Mouse (Mus musculus) G1E-ER4 (cell line): ENCODE data around the gene Erbb3. TPM values are rescaled to one million over a fixed set of nuclear protein-coding genes. Genes with fewer than 3 reads are reported as not detected.

Experiments used
- GATA1 ChIP-seq: IDR thresholded peaks from one replicate; pipeline ENCODE4 v1.8.0; 2012; ENCODE audit warnings: low read length, inconsistent platforms
- polyA plus RNA-seq: library from polyadenylated mRNA; stranded (reverse); fragments of >175 nt; gene quantifications from 2 replicates; pipeline ENCODE4 v1.2.3, GENCODE M21; 2012

Erbb3 gene
- polyA plus RNA-seq, 1 experiment, result 0.39 TPM

DNA sequence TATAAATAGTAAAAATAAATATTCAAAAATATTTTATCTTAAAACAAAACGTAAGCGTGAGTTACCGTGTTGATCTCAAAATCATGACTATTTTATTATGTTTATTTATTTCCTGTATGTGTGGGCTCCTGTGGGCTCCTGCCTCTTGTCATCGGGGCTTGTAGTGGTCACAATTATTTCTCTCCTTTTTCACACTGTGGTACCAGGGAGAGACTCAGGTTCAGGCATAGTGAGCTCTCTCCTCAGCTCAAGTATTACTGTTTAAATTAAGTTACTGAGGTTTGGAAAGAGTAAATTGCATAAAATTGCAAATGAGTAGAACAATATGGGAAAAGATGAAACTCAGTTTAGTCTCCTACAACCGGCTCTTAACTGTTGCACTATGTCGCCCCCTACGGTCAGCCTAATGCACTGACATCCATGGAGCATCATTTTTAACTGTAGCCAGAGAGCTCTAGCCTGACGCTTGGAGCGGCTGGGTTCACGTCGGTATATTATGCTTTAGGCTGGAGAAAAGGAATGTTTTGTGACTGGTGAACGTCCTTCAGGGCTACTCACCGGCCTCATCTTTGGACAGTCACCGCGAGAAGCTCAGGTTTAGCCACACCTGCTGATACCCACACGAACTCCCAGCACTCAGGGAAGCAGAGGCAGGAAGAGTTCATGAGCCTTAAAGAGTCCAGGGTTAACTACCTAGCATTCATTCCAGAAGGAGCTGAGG, 23.1 kb upstream of the Erbb3 start:
- TF ChIP-seq GATA1, result no peak

DNA sequence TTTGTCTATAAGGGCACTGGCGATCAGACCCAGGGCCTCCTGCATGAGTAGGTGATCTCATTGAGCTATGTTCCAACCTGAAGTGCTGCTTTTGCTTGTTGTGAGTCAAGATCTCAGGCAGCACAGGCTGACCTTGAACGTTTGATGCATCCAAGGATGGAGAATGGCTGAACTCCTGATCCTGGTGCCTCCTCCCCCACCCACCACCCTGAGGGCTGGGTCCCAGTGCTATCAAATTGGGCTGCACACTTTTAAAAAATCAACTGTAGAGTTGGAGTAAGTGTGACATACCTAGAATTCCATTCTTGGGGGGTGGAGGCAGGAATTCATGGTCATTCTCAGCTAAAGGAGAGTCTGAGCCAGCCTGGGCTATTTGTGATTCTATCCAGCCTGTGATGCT, 17.0 kb upstream of the Erbb3 start:
- TF ChIP-seq GATA1, result no peak

DNA sequence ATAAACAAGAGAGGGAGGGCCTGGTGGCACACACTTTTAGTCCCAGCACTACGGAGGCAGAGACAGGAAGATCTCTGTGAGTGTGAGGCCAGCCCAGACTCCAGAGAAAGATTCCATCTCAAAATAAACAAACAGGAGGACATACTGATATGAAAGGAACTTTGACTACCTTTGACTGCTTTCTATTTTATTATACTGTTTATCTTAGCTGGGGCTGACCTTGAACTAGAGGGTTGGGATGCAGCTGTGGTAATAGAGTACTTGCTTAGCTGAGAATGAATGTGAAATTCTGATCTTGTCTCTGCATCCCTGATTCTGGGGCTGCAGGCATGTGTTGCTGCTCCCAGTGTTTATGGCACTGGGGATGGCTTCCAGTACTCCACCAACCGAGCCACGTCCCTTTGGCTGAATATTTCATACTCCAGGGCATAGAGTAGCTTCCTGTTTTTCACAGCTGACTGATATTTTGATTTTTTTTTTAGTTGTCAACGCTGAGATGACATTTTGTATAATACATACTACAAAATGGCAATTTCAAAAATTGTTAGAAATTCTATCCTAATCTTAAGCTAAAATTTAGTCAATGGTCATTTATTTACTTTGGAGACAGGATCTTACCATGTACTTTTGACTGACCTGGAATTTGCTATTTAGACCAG, 13.1 kb upstream of the Erbb3 start:
- TF ChIP-seq GATA1, result no peak

GRCm38 (mm10) chr10:128601499-128601898, 12.0 kb upstream of the Erbb3 start:
- TF ChIP-seq GATA1, result no peak

GRCm38 (mm10) chr10:128598476-128598875, 9.0 kb upstream of the Erbb3 start:
- TF ChIP-seq GATA1, result no peak

GRCm38 (mm10) chr10:128592797-128593196, 3.3 kb upstream of the Erbb3 start:
- TF ChIP-seq GATA1, result no peak

GRCm38 (mm10) chr10:128591436-128591835, 2.0 kb upstream of the Erbb3 start:
- no peak for TF ChIP-seq GATA1

DNA sequence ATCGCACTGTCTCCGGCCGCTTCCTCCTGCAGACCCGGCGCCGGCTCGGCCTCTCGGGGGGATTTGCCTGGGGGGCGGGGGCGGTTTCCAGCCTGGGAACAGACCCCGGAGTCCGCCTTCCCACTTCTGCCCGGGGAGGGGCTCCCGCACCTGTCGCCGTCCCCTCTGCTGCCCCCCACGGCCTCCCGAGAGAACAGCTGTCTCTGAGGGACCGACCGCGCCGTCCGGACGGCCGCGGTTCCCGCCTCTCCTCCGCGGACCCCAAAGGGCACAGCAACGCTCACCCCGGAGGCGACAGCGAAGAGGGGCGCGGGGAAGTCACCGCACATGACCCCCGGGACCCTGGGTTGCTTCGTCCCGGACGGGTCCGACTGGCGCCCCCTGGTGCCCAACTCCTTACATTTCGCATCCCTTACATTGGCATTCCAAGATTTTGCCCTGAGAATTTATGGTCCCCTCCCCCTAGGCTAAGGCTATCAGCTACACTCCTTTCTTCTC, 790 bp upstream of the Erbb3 start:
- TF ChIP-seq GATA1, result no peak

GRCm38 (mm10) chr10:128588775-128589463, 533 bp downstream of the Erbb3 start:
- TF ChIP-seq GATA1, result no peak

- no peak for TF ChIP-seq GATA1
Observed at GRCm38 (mm10) chr10:128588136-128588535, 1.3 kb downstream of the Erbb3 start.

DNA sequence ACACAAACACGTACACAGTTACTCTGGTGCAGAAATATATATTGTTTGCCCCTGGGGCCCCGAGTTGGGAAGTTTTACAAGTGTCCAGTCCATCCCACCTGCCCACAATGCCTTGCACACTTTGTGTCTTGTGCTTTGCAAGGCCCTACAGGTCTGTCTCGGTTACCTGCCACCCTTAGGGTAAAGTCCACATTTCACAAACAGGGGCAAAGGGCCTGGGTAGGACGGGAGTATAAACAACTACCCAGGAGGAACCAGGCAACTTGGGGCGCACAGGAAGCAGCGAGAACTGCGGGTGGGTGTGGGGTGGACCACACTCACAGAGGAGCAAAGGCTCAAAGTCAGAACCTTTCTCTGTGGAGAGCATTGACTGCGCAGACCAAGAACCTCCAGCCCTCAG, 1.8 kb downstream of the Erbb3 start:
- no peak for TF ChIP-seq GATA1

DNA sequence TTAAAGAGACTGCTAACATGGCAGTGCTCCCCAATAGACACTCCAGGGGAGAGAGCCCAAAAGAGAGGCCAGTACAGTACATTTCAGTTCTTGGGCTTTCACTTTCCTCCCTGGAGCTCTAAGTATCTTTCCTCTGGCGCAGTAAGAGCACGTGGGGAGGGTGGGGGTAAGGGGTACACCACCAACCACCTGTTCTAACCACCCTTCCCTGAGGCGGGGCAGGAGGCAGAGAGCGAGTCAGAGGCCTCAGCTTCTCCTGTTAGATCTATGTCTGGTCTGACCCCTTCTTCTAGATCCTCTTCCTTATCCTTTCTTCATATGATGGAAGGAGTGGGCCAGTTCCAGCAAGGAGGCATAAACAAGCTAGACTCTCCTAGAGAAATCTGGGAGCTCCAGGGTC, 2.3 kb downstream of the Erbb3 start:
- TF ChIP-seq GATA1, result no peak

DNA sequence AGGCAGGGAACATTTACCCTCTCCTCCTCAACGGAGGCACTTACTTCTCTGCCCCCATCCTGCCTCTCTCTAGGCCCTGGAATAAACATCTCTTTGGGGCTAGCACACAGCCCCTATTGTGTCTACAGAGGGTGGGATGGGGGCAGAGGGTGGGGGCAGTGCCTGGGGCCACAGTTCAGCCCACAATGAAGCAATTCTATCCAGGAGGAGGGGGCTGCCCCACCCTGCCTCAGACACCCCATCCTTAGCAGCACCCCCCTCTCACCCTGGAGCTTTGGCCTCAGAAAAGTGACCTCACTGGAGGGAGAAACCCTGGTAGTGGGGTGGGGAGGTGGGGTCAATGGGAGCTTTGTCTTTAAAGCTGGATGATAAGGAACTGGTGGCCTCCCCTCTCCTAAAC, 2.9 kb downstream of the Erbb3 start:
- TF ChIP-seq GATA1, result no peak

- no peak for TF ChIP-seq GATA1
Observed at GRCm38 (mm10) chr10:128584386-128584785, 5.1 kb downstream of the Erbb3 start.

DNA sequence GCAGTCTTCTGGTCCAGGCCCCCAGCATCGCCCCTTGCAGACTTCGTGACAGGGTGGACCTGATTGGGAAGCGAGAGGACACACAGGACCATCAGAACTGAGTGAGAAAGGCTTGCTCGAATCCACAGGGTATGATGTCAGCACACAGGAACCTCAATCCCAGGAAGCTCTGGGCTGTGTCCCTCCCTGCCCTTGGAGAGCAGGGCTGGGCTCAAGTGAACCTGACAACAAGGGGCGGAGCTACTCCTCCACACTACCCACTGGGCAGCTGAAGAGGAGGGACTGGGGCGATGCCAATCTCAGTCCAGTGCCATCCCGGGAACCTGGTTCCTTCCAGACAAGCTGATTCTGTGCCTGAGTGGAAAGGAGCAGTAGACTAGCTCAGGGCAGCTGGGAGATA, 5.8 kb downstream of the Erbb3 start:
- TF ChIP-seq GATA1, result no peak

DNA sequence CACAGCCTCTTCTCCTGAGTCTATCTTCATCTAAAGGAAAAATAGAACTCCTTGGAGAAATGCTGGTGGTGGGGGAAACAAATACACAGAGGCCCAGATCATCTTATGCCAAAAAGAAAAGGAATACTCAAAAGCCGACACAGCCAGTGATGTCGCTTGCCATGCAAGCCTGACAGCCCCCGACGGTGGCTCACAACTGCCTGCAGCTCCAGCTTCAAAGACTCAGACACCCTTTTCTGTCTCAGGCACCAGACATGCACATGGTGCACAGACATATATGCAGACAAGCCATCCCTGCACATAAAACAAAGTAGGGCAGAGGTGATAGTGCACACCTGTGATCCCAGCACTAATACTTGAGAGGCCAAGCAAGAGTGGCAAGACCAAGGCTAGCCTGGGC, 9.7 kb downstream of the Erbb3 start:
- TF ChIP-seq GATA1, result no peak

- TF ChIP-seq GATA1, result no peak
Observed at GRCm38 (mm10) chr10:128579298-128579697, 10.2 kb downstream of the Erbb3 start.

- no peak for TF ChIP-seq GATA1
Observed at GRCm38 (mm10) chr10:128578330-128578729, 11.1 kb downstream of the Erbb3 start.
